Mouse (Mus musculus): ENCODE data around the gene Trpm8.

GRCm38 (mm10) chr1:88432601-88433000 is 155.1 kb downstream of the Trpm8 start:
- TF ChIP-seq POLR2A (IDR thresholded peaks at IDR 0.05; ENCODE audit: low read depth, low read length) = no peak
- TF ChIP-seq CTCF (IDR thresholded peaks at IDR 0.05; ENCODE audit: extremely low read depth, insufficient read length, insufficient replicate concordance, low read depth, low read length) = no peak
